Mouse (Mus musculus): ENCODE measurements around the gene Msrb3. TPM values are rescaled to one million over a fixed set of nuclear protein-coding genes. Genes with fewer than 3 reads are reported as not detected.

Msrb3 gene
- polyA plus RNA-seq, 1 experiment = 181 TPM

- TF ChIP-seq POLR2A (IDR thresholded peaks at IDR 0.05; ENCODE audit: low read depth, low read length) (no peak), CTCF (IDR thresholded peaks at IDR 0.05; ENCODE audit: borderline replicate concordance, insufficient read depth, low read length) (no peak)
- H3K4me1 ChIP-seq (ENCODE audit: control insufficient read depth, insufficient read depth, low read length) = peaks cover 8% of the 10 kb centered on the region
- no peak overlapping the region for H3K4me3 ChIP-seq (ENCODE audit: insufficient read depth, low read length)
- no peak overlapping the region for H3K27ac ChIP-seq (ENCODE audit: insufficient read depth, low read length)
Observed at GRCm38 (mm10) chr10:120748156-120748555, 150.7 kb downstream of the Msrb3 start.

GRCm38 (mm10) chr10:120745138-120745856 lies 153.6 kb downstream of the Msrb3 start:
- Histone ChIP-seq H3K4me3 (ENCODE audit: insufficient read depth, low read length) (peak overlapping the region; percentile 40), H3K27ac (ENCODE audit: insufficient read depth, low read length) (peak overlapping the region; percentile 80), H3K4me1 (ENCODE audit: control insufficient read depth, insufficient read depth, low read length) (peaks cover 6% of the 10 kb centered on the region; the same call in 1 of the 2 replicates)
- TF ChIP-seq POLR2A (IDR thresholded peaks at IDR 0.05; ENCODE audit: low read depth, low read length) = peak; percentile 56; the same call in 1 of the 2 replicates
- no peak for TF ChIP-seq CTCF (IDR thresholded peaks at IDR 0.05; ENCODE audit: borderline replicate concordance, insufficient read depth, low read length)

GRCm38 (mm10) chr10:120744441-120745137 lies 154.3 kb downstream of the Msrb3 start:
- no peak for TF ChIP-seq CTCF (IDR thresholded peaks at IDR 0.05; ENCODE audit: borderline replicate concordance, insufficient read depth, low read length)
- TF ChIP-seq POLR2A (IDR thresholded peaks at IDR 0.05; ENCODE audit: low read depth, low read length) = no peak
- Histone ChIP-seq H3K4me1 (ENCODE audit: control insufficient read depth, insufficient read depth, low read length) (peaks cover 6% of the 10 kb centered on the region; the same call in 1 of the 2 replicates), H3K4me3 (ENCODE audit: insufficient read depth, low read length) (peak overlapping the region; percentile 40), H3K27ac (ENCODE audit: insufficient read depth, low read length) (peak overlapping the region; percentile 80)

GRCm38 (mm10) chr10:120736508-120737069 lies 162.3 kb downstream of the Msrb3 start:
- TF ChIP-seq POLR2A (IDR thresholded peaks at IDR 0.05; ENCODE audit: low read depth, low read length) = no peak
- TF ChIP-seq CTCF (IDR thresholded peaks at IDR 0.05; ENCODE audit: borderline replicate concordance, insufficient read depth, low read length) = no peak
- Histone ChIP-seq H3K27ac (ENCODE audit: insufficient read depth, low read length) (no peak overlapping the region), H3K4me1 (ENCODE audit: control insufficient read depth, insufficient read depth, low read length) (peaks cover 7% of the 10 kb centered on the region), H3K4me3 (ENCODE audit: insufficient read depth, low read length) (no peak overlapping the region)

GRCm38 (mm10) chr10:120735722-120736507 lies 163.0 kb downstream of the Msrb3 start:
- Histone ChIP-seq H3K4me3 (ENCODE audit: insufficient read depth, low read length) (no peak overlapping the region), H3K27ac (ENCODE audit: insufficient read depth, low read length) (no peak overlapping the region), H3K4me1 (ENCODE audit: control insufficient read depth, insufficient read depth, low read length) (peaks cover 7% of the 10 kb centered on the region)
- no peak for TF ChIP-seq CTCF (IDR thresholded peaks at IDR 0.05; ENCODE audit: borderline replicate concordance, insufficient read depth, low read length)
- no peak for TF ChIP-seq POLR2A (IDR thresholded peaks at IDR 0.05; ENCODE audit: low read depth, low read length)

GRCm38 (mm10) chr10:120734364-120734763 lies 164.5 kb downstream of the Msrb3 start:
- TF ChIP-seq CTCF (IDR thresholded peaks at IDR 0.05; ENCODE audit: borderline replicate concordance, insufficient read depth, low read length) = no peak
- no peak for TF ChIP-seq POLR2A (IDR thresholded peaks at IDR 0.05; ENCODE audit: low read depth, low read length)
- Histone ChIP-seq H3K4me1 (ENCODE audit: control insufficient read depth, insufficient read depth, low read length) (peaks cover 7% of the 10 kb centered on the region), H3K4me3 (ENCODE audit: insufficient read depth, low read length) (no peak overlapping the region)

More at GRCm38 (mm10) chr10:120734364-120734763, 164.5 kb downstream of the Msrb3 start:
- no peak overlapping the region for H3K27ac ChIP-seq (ENCODE audit: insufficient read depth, low read length)

Other genes with a start within 250 kb of the Msrb3 start
- gene Lemd3, start 80.2 kb upstream of the Msrb3 start, polyA plus RNA-seq (2011; ENCODE audit: insufficient read length, low read depth, missing spikeins) = 11.2 and 13.0 TPM in 2 replicates
- gene Wif1, start 134.9 kb upstream of the Msrb3 start, polyA plus RNA-seq (2011; ENCODE audit: insufficient read length, low read depth, missing spikeins) = 0.22 and 0.70 TPM in 2 replicates

All from embryonic fibroblast, embryonic 13.5 days (primary cell).